Mouse (Mus musculus): ENCODE measurements around the gene Arid1a. TPM values are rescaled to one million over a fixed set of nuclear protein-coding genes. Genes with fewer than 3 reads are reported as not detected.

Arid1a gene
- 23.8 and 31.5 TPM in 2 replicates for polyA plus RNA-seq (2016; fragmentation: Nextera tagmentation; extraction: Ambion mirVana)

GRCm38 (mm10) chr4:133756514-133757268, at the start of gene Arid1a:
Gene Arid1a, minus strand, starts transcription at chr4:133756769.
- WGBS: under 1% methylated on average over 40 of the region's 40 CpGs
- peak; percentile 98 for DNase-seq (ENCODE audit: low spot score)
- Histone ChIP-seq H3K4me3 (peak within 1 kb of the TSS; percentile 95), H3K9me3 (no peaks in the 10 kb centered on the region), H3K27ac (peak within 1 kb of the TSS; percentile 100), H3K27me3 (ENCODE audit: insufficient read depth, poor library complexity, severe bottlenecking) (no peaks in the 10 kb centered on the region), H3K36me3 (no peaks in the 10 kb centered on the region), H3K4me1 (peaks cover 20% of the 10 kb centered on the region)

- Histone ChIP-seq H3K27me3 (ENCODE audit: insufficient read depth, poor library complexity, severe bottlenecking) (no peaks in the 10 kb centered on the region), H3K4me1 (no peaks in the 10 kb centered on the region), H3K36me3 (no peaks in the 10 kb centered on the region), H3K4me3 (no peak overlapping the region), H3K27ac (no peak overlapping the region), H3K9me3 (no peaks in the 10 kb centered on the region)
- 71% methylated on average over 15 of the region's 15 CpGs for WGBS
- DNase-seq (ENCODE audit: low spot score): no peak
Measured at GRCm38 (mm10) chr4:133804401-133805263, 48.1 kb upstream of the Arid1a start.

GRCm38 (mm10) chr4:133800589-133800988, 44.0 kb upstream of the Arid1a start:
- Histone ChIP-seq H3K36me3 (no peaks in the 10 kb centered on the region), H3K27me3 (ENCODE audit: insufficient read depth, poor library complexity, severe bottlenecking) (no peaks in the 10 kb centered on the region), H3K4me3 (no peak overlapping the region), H3K27ac (no peak overlapping the region), H3K9me3 (no peaks in the 10 kb centered on the region), H3K4me1 (no peaks in the 10 kb centered on the region)
- no peak for DNase-seq (ENCODE audit: low spot score)
- WGBS: 20% methylated on average over 4 of the region's 6 CpGs

- Histone ChIP-seq H3K27me3 (ENCODE audit: insufficient read depth, poor library complexity, severe bottlenecking) (no peaks in the 10 kb centered on the region), H3K4me1 (no peaks in the 10 kb centered on the region), H3K4me3 (no peak overlapping the region), H3K36me3 (no peaks in the 10 kb centered on the region), H3K9me3 (no peaks in the 10 kb centered on the region), H3K27ac (no peak overlapping the region)
- DNase-seq (ENCODE audit: low spot score): no peak
- 84% methylated on average over 3 of the region's 3 CpGs for WGBS
Measured at GRCm38 (mm10) chr4:133793269-133793668, 36.7 kb upstream of the Arid1a start.

- peak; percentile 74 for DNase-seq (ENCODE audit: low spot score)
- Histone ChIP-seq H3K9me3 (no peaks in the 10 kb centered on the region), H3K4me3 (no peak overlapping the region), H3K4me1 (0 out of 2 replicates have a peak, but pooled peaks cover 6% of the 10 kb centered on the region), H3K27ac (no peak overlapping the region), H3K36me3 (no peaks in the 10 kb centered on the region), H3K27me3 (ENCODE audit: insufficient read depth, poor library complexity, severe bottlenecking) (no peaks in the 10 kb centered on the region)
- WGBS: 78% methylated on average over 21 of the region's 21 CpGs
Measured at GRCm38 (mm10) chr4:133774570-133775554, 18.3 kb upstream of the Arid1a start.

GRCm38 (mm10) chr4:133769157-133769556, 12.6 kb upstream of the Arid1a start:
- WGBS: 72% methylated on average over 3 of the region's 3 CpGs
- Histone ChIP-seq H3K36me3 (no peaks in the 10 kb centered on the region), H3K27ac (no peak overlapping the region), H3K9me3 (no peaks in the 10 kb centered on the region), H3K4me1 (no peaks in the 10 kb centered on the region), H3K27me3 (ENCODE audit: insufficient read depth, poor library complexity, severe bottlenecking) (no peaks in the 10 kb centered on the region), H3K4me3 (no peak overlapping the region)
- DNase-seq (ENCODE audit: low spot score): no peak

- no peaks in the 10 kb centered on the region for H3K27me3 ChIP-seq (ENCODE audit: insufficient read depth, poor library complexity, severe bottlenecking)
- H3K36me3 ChIP-seq: no peaks in the 10 kb centered on the region
- 72% methylated on average over 6 of the region's 6 CpGs for WGBS
- no peaks in the 10 kb centered on the region for H3K9me3 ChIP-seq
- H3K4me1 ChIP-seq: no peaks in the 10 kb centered on the region
- H3K27ac ChIP-seq: no peak overlapping the region
- no peak overlapping the region for H3K4me3 ChIP-seq
- no peak for DNase-seq (ENCODE audit: low spot score)
Measured at GRCm38 (mm10) chr4:133763112-133763511, 6.5 kb upstream of the Arid1a start.

GRCm38 (mm10) chr4:133759659-133760058, 3.1 kb upstream of the Arid1a start:
- H3K27ac ChIP-seq: no peak overlapping the region
- H3K27me3 ChIP-seq (ENCODE audit: insufficient read depth, poor library complexity, severe bottlenecking): no peaks in the 10 kb centered on the region
- WGBS: 81% methylated on average over 8 of the region's 8 CpGs
- H3K36me3 ChIP-seq: no peaks in the 10 kb centered on the region
- no peak for DNase-seq (ENCODE audit: low spot score)
- peaks cover 15% of the 10 kb centered on the region for H3K4me1 ChIP-seq
- no peak overlapping the region for H3K4me3 ChIP-seq
- no peaks in the 10 kb centered on the region for H3K9me3 ChIP-seq

- Histone ChIP-seq H3K36me3 (no peaks in the 10 kb centered on the region), H3K27ac (peak overlapping the region; percentile 100), H3K4me3 (peak overlapping the region; percentile 95), H3K9me3 (no peaks in the 10 kb centered on the region), H3K4me1 (peaks cover 20% of the 10 kb centered on the region), H3K27me3 (ENCODE audit: insufficient read depth, poor library complexity, severe bottlenecking) (no peaks in the 10 kb centered on the region)
- WGBS: under 1% methylated on average over 38 of the region's 38 CpGs
- peak; percentile 94 for DNase-seq (ENCODE audit: low spot score)
Measured at GRCm38 (mm10) chr4:133757269-133757835, 783 bp upstream of the Arid1a start.

GRCm38 (mm10) chr4:133755861-133756371, 653 bp downstream of the Arid1a start:
- WGBS: 10% methylated on average over 11 of the region's 11 CpGs

GRCm38 (mm10) chr4:133754871-133755765, 1.5 kb downstream of the Arid1a start:
- WGBS: 7% methylated on average over 10 of the region's 10 CpGs
- H3K9me3 ChIP-seq: no peaks in the 10 kb centered on the region
- no peak for DNase-seq (ENCODE audit: low spot score)
- H3K36me3 ChIP-seq: no peaks in the 10 kb centered on the region
- H3K4me3 ChIP-seq: peak overlapping the region; percentile 95
- H3K27ac ChIP-seq: peak overlapping the region; percentile 100
- H3K4me1 ChIP-seq: peaks cover 26% of the 10 kb centered on the region
- H3K27me3 ChIP-seq (ENCODE audit: insufficient read depth, poor library complexity, severe bottlenecking): no peaks in the 10 kb centered on the region

More at GRCm38 (mm10) chr4:133755861-133756371, 653 bp downstream of the Arid1a start:
- H3K27ac ChIP-seq: peak overlapping the region; percentile 100
- peaks cover 20% of the 10 kb centered on the region for H3K4me1 ChIP-seq
- no peaks in the 10 kb centered on the region for H3K27me3 ChIP-seq (ENCODE audit: insufficient read depth, poor library complexity, severe bottlenecking)
- DNase-seq (ENCODE audit: low spot score): no peak
- H3K4me3 ChIP-seq: peak overlapping the region; percentile 95
- no peaks in the 10 kb centered on the region for H3K9me3 ChIP-seq
- no peaks in the 10 kb centered on the region for H3K36me3 ChIP-seq

Measured in heart, embryonic 10.5 days (tissue).